ENCODE assay signal across 7 mouse cellular contexts in the genomic region with DNA sequence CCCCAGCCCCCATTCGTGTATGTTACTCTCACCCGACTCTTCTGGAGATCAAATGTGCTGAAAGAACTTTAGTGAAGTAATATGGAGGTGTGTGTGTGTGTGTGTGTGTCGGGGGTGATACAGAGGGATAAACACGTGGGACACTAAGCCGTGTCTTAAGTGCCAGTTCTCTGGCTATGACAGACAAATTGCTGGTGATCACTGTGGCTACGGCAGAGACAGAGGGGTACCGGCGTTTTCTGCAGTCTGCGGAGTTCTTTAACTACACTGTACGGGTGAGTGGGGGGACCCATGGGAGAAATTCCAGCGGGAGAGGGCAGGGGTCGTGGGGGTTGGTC. TPM values are rescaled to one million over a fixed set of nuclear protein-coding genes. Genes with fewer than 3 reads are reported as not detected.
DNase-seq lines count a peak whose midpoint lies in the region; ATAC-seq lines count a peak whose summit lies in the region.

A gene (minus strand): TSS at position 88 of the 338 bp plus-strand sequence.

- H3K9me3 ChIP-seq in embryonic facial prominence, embryonic 12.5 days: no peaks in the 10 kb centered on the region
- no peaks in the 10 kb centered on the region for H3K9me3 ChIP-seq in heart, embryonic 14.5 days (ENCODE audit: control insufficient read depth, low read length)

- no peak for ATAC-seq in embryonic facial prominence, embryonic 12.5 days (ENCODE audit: insufficient number of reproducible peaks, insufficient read depth, low FRiP score, low TSS enrichment)
- no peak for ATAC-seq in heart, embryonic 14.5 days (ENCODE audit: insufficient number of reproducible peaks, insufficient read depth, low FRiP score, low read depth)

- peaks cover 16% of the 10 kb centered on the region; the same call in 1 of the 2 replicates for H3K4me1 ChIP-seq in embryonic facial prominence, embryonic 12.5 days
- H3K4me1 ChIP-seq in heart, embryonic 14.5 days (ENCODE audit: control insufficient read depth in 2 of 2, insufficient read depth in 2 of 2, low read length in 2 of 2): peaks cover 7 to 9% of the 10 kb centered on the region in 2 experiments; a peak in 3 of 4 replicates

- intact Hi-C loops in left cerebral cortex, postnatal 25 days (cut with DNase I): loop anchor here (1.0 to 2.0 kb wide), 2 partner anchors 35 to 43 kb away; a partner anchor contains a TSS

- H3K27me3 ChIP-seq in embryonic facial prominence, embryonic 12.5 days: no peaks in the 10 kb centered on the region
- H3K27me3 ChIP-seq in heart, embryonic 14.5 days (ENCODE audit: control insufficient read depth, insufficient read depth, low read length): no peaks in the 10 kb centered on the region

- peak within 1 kb of the TSS; percentile 98 for H3K27ac ChIP-seq in embryonic facial prominence, embryonic 12.5 days
- peak within 1 kb of the TSS; percentile 87 to 94 for H3K27ac ChIP-seq in heart, embryonic 14.5 days (replicated peaks in 1 of 2; ENCODE audit: control insufficient read depth in 1 of 2, insufficient read depth in 1 of 2, low read depth in 2 of 2, low read length in 2 of 2)

- no peak for DNase-seq in urinary bladder, adult 2 months (ENCODE audit: low spot score)
- DNase-seq in urinary bladder, postnatal 36 days (ENCODE audit: low spot score in 2 of 2): no peak
- DNase-seq in left cerebral cortex, postnatal 25 days (ENCODE audit: low spot score in 2 of 2): no peak
- DNase-seq in neural tube, embryonic 10.5 days (ENCODE audit: extremely low spot score, low spot score): peak; percentile 27
- no peak for DNase-seq in urinary bladder, postnatal 14 days (ENCODE audit: low spot score)

- peak within 1 kb of the TSS; percentile 90 for H3K9ac ChIP-seq in embryonic facial prominence, embryonic 12.5 days
- peak within 1 kb of the TSS; percentile 92 for H3K9ac ChIP-seq in heart, embryonic 14.5 days (ENCODE audit: low read length)

- H3K36me3 ChIP-seq in embryonic facial prominence, embryonic 12.5 days: peaks cover 50% of the 10 kb centered on the region
- H3K36me3 ChIP-seq in heart, embryonic 14.5 days (ENCODE audit: control insufficient read depth, insufficient read depth, low read length): peaks cover 59% of the 10 kb centered on the region

- peak within 1 kb of the TSS; percentile 77 for H3K4me2 ChIP-seq in embryonic facial prominence, embryonic 12.5 days (replicated peaks)
- peak within 1 kb of the TSS; percentile 94 for H3K4me2 ChIP-seq in heart, embryonic 14.5 days (ENCODE audit: low read length)

- H3K4me3 ChIP-seq in embryonic facial prominence, embryonic 12.5 days: peak within 1 kb of the TSS; percentile 84
- peak within 1 kb of the TSS; percentile 79 to 83 for H3K4me3 ChIP-seq in heart, embryonic 14.5 days (ENCODE audit: control insufficient read depth in 1 of 2, insufficient read depth in 1 of 2, low read depth in 1 of 2, low read length in 2 of 2)

- 5% methylated on average over 12 of the region's 12 CpGs for WGBS in embryonic facial prominence, embryonic 12.5 days
- WGBS in heart, embryonic 14.5 days: 5% methylated on average over 12 of the region's 12 CpGs

RNA-seq across cellular contexts. Expression of the gene that starts here (rescaled TPM):
- 62.3 and 66.6 TPM in 2 replicates for polyA plus RNA-seq in urinary bladder, adult 2 months (2012; rRNA removed)
- polyA plus RNA-seq in embryonic facial prominence, embryonic 12.5 days (2016; fragmentation: Nextera tagmentation; extraction: Ambion mirVana): 115 and 128 TPM in 2 replicates
- 77.0 and 83.5 TPM in 2 replicates for polyA plus RNA-seq in heart, embryonic 14.5 days (2014; fragmentation: Nextera tagmentation; extraction: Ambion mirVana)
- total RNA-seq in left cerebral cortex, postnatal 25 days (2021): 10 to 100 TPM; 86.2 to 88.5 TPM
